Mouse (Mus musculus) heart, embryonic 16.5 days (tissue): Measurements from ENCODE around the gene Ak1. TPM values are rescaled to one million over a fixed set of nuclear protein-coding genes. Genes with fewer than 3 reads are reported as not detected.
A peak's percentile ranks its signal among the peaks of the same experiment; 100 is the strongest.

ENCODE experiments used
- ATAC-seq: fragments of 200-750 bp; cut with Nextera tagmentation; replicated peaks from 2 replicates; pipeline ENCODE4 v1.8.0; 2017; ENCODE audit warnings: moderate number of reproducible peaks; ENCODE audit not compliant: insufficient read depth, low FRiP score; ENCODE audit errors: extremely low read depth
- H3K27ac ChIP-seq: fragments of 300-500 bp; sonication (generic); 2 replicates; pipeline ENCODE4 v1.5.1; 2014; ENCODE audit warnings: mild to moderate bottlenecking, low read length, control low read depth, moderate library complexity
- H3K27me3 ChIP-seq: fragments of 300-500 bp; sonication (generic); 2 replicates; pipeline ENCODE4 v1.6.1; 2014; ENCODE audit warnings: low read length, mixed read lengths; ENCODE audit not compliant: control insufficient read depth, insufficient read depth
- H3K36me3 ChIP-seq: fragments of 300-500 bp; sonication (generic); 2 replicates; pipeline ENCODE4 v1.6.1; 2014; ENCODE audit not compliant: control insufficient read depth, insufficient read depth
- H3K4me1 ChIP-seq: fragments of 300-500 bp; sonication (generic); 2 replicates; pipeline ENCODE4 v1.6.1; 2014; ENCODE audit warnings: low read length, mixed read lengths; ENCODE audit not compliant: control insufficient read depth, insufficient read depth
- H3K4me2 ChIP-seq: fragments of 300-500 bp; sonication (generic); 2 replicates; pipeline ENCODE4 v1.6.1; 2014; ENCODE audit warnings: low read depth, mild to moderate bottlenecking, control low read depth, low read length
- H3K4me3 ChIP-seq: fragments of 300-500 bp; sonication (generic); 2 replicates; pipeline ENCODE4 v1.5.1; 2014; ENCODE audit warnings: mild to moderate bottlenecking, control low read depth, low read length
- H3K9ac ChIP-seq: fragments of 300-500 bp; sonication (generic); 2 replicates; pipeline ENCODE4 v1.6.1; 2014; ENCODE audit warnings: low read length, control low read depth
- H3K9me3 ChIP-seq: fragments of 300-500 bp; sonication (generic); replicated peaks from 2 replicates; pipeline ENCODE4 v1.6.1; 2016; ENCODE audit warnings: low read length; ENCODE audit not compliant: control insufficient read depth
- WGBS: fragments of 180-500 bp; shearing (Covaris S2); extraction: QIAGEN DNeasy Blood & Tissue Kit; methylation state at CpG from one replicate; pipeline ENCODE4 v1.1.7; 2014; 5-methylcytosine and 5-hydroxymethylcytosine counted together
- polyA plus RNA-seq: library from polyadenylated mRNA; unstranded; fragments of >200 nt; fragmentation: Nextera tagmentation; extraction: Ambion mirVana; gene quantifications from 2 replicates; pipeline ENCODE4 v1.2.1, GENCODE M21; 2015

The Ak1 gene
- polyA plus RNA-seq, 1 experiment from 2014 or later, result 488 TPM

DNA sequence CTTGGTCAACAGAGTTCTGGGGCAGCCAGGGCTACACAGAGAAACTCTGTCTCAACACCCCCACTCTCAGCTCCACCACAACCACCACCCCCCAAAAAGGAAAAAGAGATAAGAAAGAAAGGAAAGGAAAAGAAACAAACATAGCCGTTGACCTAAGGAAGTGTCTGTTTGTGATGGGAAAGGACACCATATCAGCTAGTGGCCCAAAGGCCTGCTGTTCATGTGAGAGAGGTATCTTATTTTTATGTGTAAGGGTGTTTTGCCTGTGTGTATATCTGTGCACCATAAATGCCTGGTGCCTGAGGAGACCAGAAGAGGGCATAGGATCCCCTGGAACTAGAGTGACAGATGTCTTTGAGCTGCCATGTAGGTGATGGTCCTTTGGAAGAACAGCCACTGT, 18.1 kb downstream of the Ak1 start:
- 43% methylated on average over 1 of the region's 1 CpGs for WGBS
- Histone ChIP-seq H3K9me3 (no peaks in the 10 kb centered on the region), H3K4me1 (peaks cover 38% of the 10 kb centered on the region), H3K27me3 (no peaks in the 10 kb centered on the region), H3K9ac (no peak overlapping the region), H3K4me3 (no peak overlapping the region), H3K36me3 (peaks cover 4% of the 10 kb centered on the region; the same call in 1 of the 2 replicates), H3K4me2 (no peak overlapping the region), H3K27ac (peak overlapping the region; percentile 5; the same call in 1 of the 2 replicates)
- no peak for ATAC-seq

GRCm38 (mm10) chr2:32640550-32641051, 19.0 kb downstream of the Ak1 start:
- H3K4me2 ChIP-seq, result no peak overlapping the region
- no peak overlapping the region for H3K4me3 ChIP-seq
- H3K27me3 ChIP-seq, result no peaks in the 10 kb centered on the region
- ATAC-seq, result no peak
- 47% methylated on average over 6 of the region's 6 CpGs for WGBS
- H3K4me1 ChIP-seq, result peaks cover 43% of the 10 kb centered on the region
- H3K9me3 ChIP-seq, result no peaks in the 10 kb centered on the region
- no peaks in the 10 kb centered on the region for H3K36me3 ChIP-seq
- H3K9ac ChIP-seq, result 0 out of 2 replicates have a peak overlapping the region, but pooled peaks have one; percentile 36
- 0 out of 2 replicates have a peak overlapping the region, but pooled peaks have one; percentile 43 for H3K27ac ChIP-seq

- Histone ChIP-seq H3K4me2 (no peak overlapping the region), H3K4me1 (peaks cover 50% of the 10 kb centered on the region), H3K27ac (peak overlapping the region; percentile 76), H3K27me3 (no peaks in the 10 kb centered on the region), H3K9me3 (no peaks in the 10 kb centered on the region), H3K36me3 (no peaks in the 10 kb centered on the region), H3K4me3 (no peak overlapping the region), H3K9ac (no peak overlapping the region)
- no peak for ATAC-seq
- 68% methylated on average over 5 of the region's 5 CpGs for WGBS
Observed at GRCm38 (mm10) chr2:32641810-32642209, 20.3 kb downstream of the Ak1 start.

DNA sequence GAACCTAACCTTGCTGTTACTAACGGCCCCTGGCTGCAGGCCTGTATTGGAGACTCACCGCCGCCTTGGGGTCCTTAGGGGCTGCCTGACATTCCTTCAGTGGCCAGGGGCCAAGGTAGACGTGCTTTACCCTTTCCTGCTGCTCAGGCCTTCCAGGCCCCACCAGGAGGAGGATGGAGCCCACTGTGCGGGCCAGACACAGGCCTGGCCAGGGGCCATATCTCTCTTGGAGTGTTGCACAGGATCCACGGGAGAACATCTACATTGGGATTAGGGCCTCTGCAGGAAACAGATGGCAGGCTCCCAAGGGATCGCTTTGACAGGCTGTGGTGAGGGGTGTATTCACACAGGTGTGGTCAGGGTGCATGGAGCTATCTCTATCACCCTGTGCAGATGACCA, 21.3 kb downstream of the Ak1 start:
- H3K36me3 ChIP-seq, result no peaks in the 10 kb centered on the region
- no peak overlapping the region for H3K4me2 ChIP-seq
- H3K9me3 ChIP-seq, result no peaks in the 10 kb centered on the region
- no peak overlapping the region for H3K4me3 ChIP-seq
- ATAC-seq, result peak; percentile 57
- H3K27me3 ChIP-seq, result no peaks in the 10 kb centered on the region
- 0 out of 2 replicates have a peak overlapping the region, but pooled peaks have one; percentile 24 for H3K9ac ChIP-seq
- H3K27ac ChIP-seq, result peak overlapping the region; percentile 76
- WGBS, result 23% methylated on average over 7 of the region's 7 CpGs
- peaks cover 48% of the 10 kb centered on the region for H3K4me1 ChIP-seq

DNA sequence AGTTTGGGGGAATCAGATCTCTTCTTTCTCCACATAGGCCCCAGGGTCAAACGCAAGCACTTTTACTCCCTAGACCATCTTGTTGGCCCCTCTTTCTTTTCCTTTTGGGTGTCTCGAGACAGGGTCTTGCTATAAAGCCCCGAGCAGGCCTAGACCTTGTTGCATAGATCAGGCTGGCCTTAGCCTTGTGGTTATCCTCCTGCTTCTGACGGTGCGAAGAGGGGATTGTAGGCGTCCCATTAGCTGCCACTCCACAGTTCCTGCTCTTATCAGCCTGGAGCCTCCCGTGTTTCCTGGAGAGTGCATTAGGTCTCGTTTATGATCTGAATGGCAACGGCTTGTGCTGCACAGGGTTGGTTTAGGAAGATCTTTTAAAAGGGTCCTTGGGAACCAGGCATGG, 22.5 kb downstream of the Ak1 start:
- WGBS, result 45% methylated on average over 9 of the region's 9 CpGs
- H3K9me3 ChIP-seq, result no peaks in the 10 kb centered on the region
- peaks cover 44% of the 10 kb centered on the region for H3K4me1 ChIP-seq
- H3K27me3 ChIP-seq, result no peaks in the 10 kb centered on the region
- no peak overlapping the region for H3K9ac ChIP-seq
- H3K4me3 ChIP-seq, result no peak overlapping the region
- H3K4me2 ChIP-seq, result no peak overlapping the region
- ATAC-seq, result no peak
- peak overlapping the region; percentile 58; the same call in 1 of the 2 replicates for H3K27ac ChIP-seq
- no peaks in the 10 kb centered on the region for H3K36me3 ChIP-seq

GRCm38 (mm10) chr2:32644799-32645475, 23.4 kb downstream of the Ak1 start:
- Histone ChIP-seq H3K9ac (no peak overlapping the region), H3K27me3 (no peaks in the 10 kb centered on the region), H3K27ac (no peak overlapping the region)

DNA sequence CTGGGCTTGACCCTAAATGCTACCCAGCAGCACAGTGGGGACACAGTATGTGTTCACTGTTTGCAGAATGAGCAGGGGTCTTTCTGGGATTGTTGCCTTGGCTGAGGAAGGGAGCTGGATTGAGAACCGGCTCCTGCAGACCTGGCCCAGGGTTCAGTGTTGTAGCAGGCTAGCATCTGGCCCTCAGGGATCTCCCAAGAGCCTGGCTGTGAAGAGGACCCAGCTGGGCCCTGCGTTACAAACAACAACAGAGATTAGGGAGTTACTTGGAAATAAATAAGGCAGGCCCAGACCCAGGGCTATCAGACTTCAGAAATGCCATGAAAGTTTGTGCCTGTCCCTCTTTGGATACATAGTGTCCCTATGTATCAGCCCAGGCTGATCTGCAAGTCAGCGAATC, 24.1 kb downstream of the Ak1 start:
- Histone ChIP-seq H3K9ac (no peak overlapping the region), H3K36me3 (no peaks in the 10 kb centered on the region), H3K4me1 (peaks cover 40% of the 10 kb centered on the region), H3K4me2 (no peak overlapping the region), H3K27me3 (no peaks in the 10 kb centered on the region), H3K4me3 (no peak overlapping the region), H3K27ac (peak overlapping the region; percentile 89), H3K9me3 (no peaks in the 10 kb centered on the region)
- WGBS, result 60% methylated on average over 3 of the region's 3 CpGs
- ATAC-seq, result no peak

More at GRCm38 (mm10) chr2:32644799-32645475, 23.4 kb downstream of the Ak1 start:
- H3K4me1 ChIP-seq, result peaks cover 44% of the 10 kb centered on the region
- no peak for ATAC-seq
- 78% methylated on average over 8 of the region's 8 CpGs for WGBS
- H3K9me3 ChIP-seq, result no peaks in the 10 kb centered on the region
- no peak overlapping the region for H3K4me2 ChIP-seq
- no peak overlapping the region for H3K4me3 ChIP-seq
- H3K36me3 ChIP-seq, result no peaks in the 10 kb centered on the region

- no peaks in the 10 kb centered on the region for H3K36me3 ChIP-seq
- peaks cover 37% of the 10 kb centered on the region for H3K4me1 ChIP-seq
- no peaks in the 10 kb centered on the region for H3K27me3 ChIP-seq
- H3K27ac ChIP-seq, result peak within 1 kb of the TSS; percentile 89
- peak; percentile 69 for ATAC-seq
- H3K4me3 ChIP-seq, result peak within 1 kb of the TSS; percentile 61
- H3K9ac ChIP-seq, result peak within 1 kb of the TSS; percentile 80
- H3K9me3 ChIP-seq, result no peaks in the 10 kb centered on the region
- 41% methylated on average over 31 of the region's 31 CpGs for whole genome bisulfite sequencing
- peak within 1 kb of the TSS; percentile 41 for H3K4me2 ChIP-seq
Observed at GRCm38 (mm10) chr2:32646379-32647056, 25.0 kb downstream of the Ak1 start, which contains the start of gene Eng. Gene Eng (plus strand): TSS chr2:32646595.

DNA sequence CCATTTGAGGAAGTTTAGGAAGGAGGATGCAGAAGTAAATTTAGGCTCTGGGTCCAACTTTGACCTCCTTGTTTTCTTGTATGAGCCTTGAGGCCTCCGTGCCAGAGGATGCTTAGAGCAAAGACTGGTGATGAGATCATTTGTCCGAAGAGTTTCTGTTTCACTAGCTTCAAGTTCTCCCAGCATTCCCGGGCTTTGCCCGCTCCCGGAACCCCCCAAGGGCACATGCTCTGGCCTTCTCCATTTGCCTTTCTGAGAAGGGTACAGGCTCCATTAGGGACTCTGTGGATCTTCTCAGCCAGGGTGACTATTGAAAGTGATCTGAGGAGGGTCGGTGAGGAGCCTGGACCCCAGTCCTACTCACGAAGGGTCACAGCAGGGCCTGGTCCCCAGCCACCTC, 25.8 kb downstream of the Ak1 start:
- peaks cover 29% of the 10 kb centered on the region for H3K4me1 ChIP-seq
- WGBS, result 59% methylated on average over 7 of the region's 7 CpGs
- no peaks in the 10 kb centered on the region for H3K9me3 ChIP-seq
- peak overlapping the region; percentile 41 for H3K4me2 ChIP-seq
- ATAC-seq, result no peak
- H3K9ac ChIP-seq, result peak overlapping the region; percentile 80
- peak overlapping the region; percentile 61 for H3K4me3 ChIP-seq
- H3K27me3 ChIP-seq, result no peaks in the 10 kb centered on the region
- H3K36me3 ChIP-seq, result no peaks in the 10 kb centered on the region
- peak overlapping the region; percentile 89 for H3K27ac ChIP-seq
